Mouse (Mus musculus) frontal cortex, postnatal 25 days (tissue): ENCODE results near the gene Sptssa.
"Not testable (repeated sequence)": the region's sequence is repeated elsewhere in the genome, so short reads cannot be mapped to it uniquely, and the experiment has no call there.

Source experiments
- DNase-seq, 2 experiments: peaks; one replicate each; pipeline ENCODE4 v3.0.0; 2022; ENCODE audit warnings: low spot score in 2 of 2

The Sptssa gene

DNA sequence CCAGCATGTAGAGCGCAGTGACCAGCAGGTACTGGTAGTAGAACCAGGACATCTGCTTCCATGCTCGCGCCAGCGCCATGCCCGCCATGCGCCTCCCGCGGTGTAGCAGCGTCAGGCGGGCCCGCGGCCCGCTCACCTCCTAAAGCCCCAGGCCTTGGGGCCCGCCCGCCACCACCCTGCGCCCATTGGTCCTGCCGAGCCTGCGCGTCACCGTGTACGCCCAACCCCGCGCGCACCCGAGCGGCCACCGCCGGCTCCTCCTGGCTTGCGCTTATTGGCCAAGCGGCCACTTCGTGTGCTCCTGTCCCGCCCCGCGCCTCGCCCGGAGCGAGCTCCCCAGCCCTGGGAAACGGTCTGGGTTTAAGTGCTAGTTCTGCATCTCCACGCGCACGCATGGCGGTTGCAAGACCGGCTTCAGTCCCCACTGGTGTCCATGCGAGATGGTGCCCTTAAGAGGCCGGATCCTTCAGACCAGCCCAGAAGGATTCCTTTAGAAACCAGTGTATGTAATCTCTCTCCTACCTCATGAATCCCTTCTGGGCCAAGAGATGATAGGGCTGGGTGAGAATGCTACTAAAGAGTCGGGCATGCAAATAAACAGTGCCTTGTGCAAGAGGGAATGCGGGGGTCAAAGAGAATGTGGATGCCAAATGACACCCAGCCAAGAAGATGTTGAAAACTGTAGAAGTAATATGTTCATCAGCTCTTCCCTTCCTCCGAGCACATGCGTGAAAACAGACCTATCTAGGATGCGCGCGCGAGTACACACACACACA lies at the start of gene Sptssa:
Sptssa (minus strand) TSS at position 178 of the 776 bp plus-strand sequence.
- DNase-seq, result peak; percentile 85 to 91

DNA sequence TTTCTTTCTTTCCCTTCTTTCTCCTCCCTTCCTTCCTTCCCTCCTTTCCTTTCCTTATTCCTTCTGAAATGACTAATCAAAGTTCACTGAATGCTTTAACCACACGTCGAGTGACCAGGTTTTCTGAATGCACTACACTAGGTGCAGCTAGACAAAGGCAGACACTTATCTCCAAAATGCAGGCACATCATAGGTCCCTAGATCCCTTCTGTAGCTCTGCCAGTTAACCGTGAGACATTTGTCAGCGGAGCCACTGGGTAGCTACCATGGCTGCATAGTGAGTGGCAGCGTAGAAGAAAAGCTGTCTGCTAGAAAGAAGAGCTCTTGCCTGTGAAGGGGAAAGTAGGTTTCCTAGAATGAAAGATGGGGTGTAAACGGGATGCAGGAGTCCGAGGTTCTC lies 43.0 kb upstream of the Sptssa start:
- no peak for DNase-seq

DNA sequence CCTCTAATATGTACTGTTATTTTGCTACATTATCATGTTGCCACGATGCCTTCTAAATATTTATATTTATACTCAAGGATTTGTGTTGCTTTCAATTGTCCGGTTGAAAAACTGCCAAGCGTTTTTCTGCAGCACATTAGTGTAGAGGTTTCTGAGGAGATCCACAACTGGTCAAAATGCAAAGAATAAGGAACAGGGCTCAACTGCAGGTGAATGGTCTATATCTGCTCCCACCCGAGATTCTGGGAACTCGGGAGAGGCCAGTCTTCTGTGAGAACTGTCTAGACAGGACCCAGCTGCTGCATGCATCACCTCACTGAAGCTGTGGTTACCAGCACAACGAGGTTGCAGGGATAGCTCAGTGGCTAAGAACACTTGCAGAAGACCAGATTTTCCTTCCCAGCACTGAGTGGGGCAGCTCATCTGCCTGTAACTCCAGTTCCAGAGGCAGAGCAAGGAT lies 41.4 kb upstream of the Sptssa start:
- no peak for DNase-seq

DNA sequence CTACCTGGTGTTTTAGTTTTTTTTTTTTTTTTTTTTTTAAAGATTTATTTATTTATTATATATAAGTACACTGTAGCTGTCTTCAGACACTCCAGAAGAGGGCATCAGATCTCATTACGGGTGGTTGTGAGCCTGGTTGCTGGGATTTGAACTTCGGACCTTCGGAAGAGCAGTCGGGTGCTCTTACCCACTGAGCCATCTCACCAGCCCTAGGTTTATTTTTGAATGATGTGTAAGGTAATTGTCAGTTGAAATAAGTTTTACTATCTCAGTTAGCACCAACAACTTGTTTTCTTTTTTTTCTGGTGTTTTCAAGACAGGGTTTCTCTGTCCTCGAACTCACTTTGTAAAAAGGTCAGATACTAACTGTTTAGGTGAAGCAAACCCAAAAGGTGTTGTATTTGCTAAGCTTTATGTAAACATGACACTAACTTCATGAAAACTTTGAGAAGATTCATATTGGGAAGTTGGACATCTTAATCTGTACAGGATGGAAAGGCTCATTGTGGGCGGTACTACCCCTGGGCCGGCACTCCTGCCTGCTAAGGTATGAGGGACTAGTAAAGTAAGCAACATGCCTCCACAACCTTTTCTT lies 40.7 kb upstream of the Sptssa start:
- DNase-seq, result no peak

DNA sequence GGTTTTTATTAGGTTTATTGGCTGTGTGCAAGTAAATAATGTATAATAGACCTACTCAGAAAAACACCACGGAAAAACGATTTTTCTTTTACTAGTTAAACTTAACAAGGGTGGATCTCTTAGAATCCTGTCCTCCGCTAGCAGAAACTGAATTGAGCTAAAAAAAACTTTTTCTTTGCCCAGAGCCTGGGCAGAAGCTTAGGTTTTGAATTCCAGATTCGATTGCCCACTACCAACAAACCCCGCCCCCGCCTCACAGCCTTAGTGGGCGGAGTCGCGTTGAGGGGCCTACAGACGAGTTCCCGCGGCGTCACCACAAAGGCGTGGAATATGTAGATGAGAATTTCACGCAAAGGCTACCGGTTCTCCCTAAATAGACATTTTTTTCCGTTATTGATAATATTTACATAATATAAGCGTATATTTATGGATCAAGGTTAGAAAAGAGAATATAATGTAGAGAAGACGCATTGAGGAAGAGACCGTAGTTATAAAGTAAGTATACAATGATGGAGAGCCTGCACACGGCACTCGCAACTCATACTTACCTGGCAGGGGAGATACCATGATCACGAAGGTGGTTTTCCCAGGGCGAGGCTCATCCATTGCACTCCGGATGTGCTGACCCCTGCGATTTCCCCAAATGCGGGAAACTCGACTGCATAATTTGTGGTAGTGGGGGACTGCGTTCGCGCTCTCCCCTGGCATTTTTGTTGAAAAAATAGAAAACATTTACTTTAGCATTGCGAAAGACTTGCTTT lies 40.0 kb upstream of the Sptssa start:
- peak; percentile 84 to 85 for DNase-seq

DNA sequence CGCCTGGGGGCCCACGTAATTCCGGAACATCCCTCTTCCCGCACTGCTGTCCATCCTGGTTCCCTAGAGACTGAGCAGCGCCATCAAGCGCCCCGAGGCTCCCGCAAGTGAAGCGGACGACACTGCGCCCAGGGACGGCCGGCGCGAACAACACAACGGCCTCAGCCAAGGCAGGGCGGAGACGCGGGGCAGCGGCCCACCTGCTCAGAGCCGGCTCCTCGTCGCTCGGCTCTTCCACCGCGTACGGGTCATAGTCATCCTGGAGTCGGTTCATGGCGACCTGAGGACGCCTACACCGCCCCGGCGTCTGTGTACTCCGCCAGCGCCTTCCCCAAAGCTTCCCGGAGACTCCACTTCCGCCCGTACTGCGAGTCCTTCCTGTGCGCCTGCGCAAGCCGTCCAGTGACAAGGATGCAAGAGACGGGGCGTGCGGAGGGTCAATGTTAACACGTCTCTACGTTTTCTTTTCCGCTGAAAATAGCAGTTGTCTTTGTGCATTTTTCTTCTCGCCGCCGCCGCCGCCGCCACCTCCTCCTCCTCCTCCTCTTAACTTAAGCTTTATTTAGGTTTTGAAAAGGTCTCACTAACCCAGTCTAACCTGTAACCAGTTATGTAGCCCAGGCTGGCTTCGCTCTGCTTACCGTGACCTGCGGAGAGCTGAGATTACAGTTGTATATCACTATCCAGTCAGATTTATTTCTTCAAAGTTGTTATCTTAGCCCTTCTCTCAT lies 39.3 kb upstream of the Sptssa start, which contains the start of gene Eapp:
Eapp (minus strand) TSS at position 387 of the 731 bp plus-strand sequence.
- DNase-seq, result peak; percentile 90 to 93

DNA sequence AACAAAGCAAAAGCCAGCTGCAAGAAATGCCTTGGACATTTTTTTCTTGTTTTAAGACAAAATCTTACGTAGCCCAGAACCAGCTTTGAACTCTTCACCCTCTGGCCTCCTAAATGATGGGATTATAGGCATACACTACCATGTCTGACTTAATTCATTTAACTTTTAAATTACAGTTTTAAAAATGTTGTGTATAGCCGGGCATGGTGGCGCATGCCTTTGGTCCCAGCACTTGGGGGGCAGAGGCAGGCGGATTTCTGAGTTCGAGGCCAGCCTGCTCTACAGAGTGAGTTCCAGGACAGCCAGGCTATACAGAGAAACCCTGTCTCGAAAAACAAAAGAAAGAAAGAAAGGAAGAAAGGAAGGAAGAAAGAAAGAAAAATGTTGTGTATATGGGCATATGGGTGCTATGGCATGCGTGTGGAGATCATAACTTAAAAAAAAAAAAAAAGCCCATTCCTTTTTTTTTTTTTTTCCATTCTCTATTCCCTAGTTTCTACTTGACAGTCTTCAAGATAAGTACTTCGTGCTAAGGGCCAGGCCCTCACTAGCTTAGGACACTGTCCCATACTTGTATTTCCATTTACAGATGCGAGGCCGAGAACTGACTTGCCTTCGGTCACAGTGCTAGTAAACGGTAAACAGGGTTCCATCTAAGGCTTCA lies 38.6 kb upstream of the Sptssa start:
- no peak for DNase-seq

DNA sequence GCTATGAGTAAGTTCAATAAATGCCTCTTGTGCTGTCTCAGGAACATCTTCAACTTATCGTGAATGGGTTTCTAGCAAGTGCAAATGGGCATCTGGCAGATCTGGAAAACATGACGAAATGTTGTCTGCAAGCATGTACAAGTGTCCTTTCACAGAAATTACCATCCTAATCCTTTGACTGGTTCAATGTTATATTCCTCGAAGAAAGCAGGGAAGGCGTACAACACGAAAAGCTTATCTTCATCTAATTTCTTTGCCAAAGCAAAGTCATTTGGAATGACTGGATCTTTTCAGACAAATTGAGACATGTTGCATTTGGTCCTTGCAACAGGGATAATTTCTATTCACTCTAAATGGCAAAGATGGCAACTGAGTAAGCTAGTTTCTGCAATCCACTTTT lies 32.7 kb upstream of the Sptssa start:
- no peak for DNase-seq

DNA sequence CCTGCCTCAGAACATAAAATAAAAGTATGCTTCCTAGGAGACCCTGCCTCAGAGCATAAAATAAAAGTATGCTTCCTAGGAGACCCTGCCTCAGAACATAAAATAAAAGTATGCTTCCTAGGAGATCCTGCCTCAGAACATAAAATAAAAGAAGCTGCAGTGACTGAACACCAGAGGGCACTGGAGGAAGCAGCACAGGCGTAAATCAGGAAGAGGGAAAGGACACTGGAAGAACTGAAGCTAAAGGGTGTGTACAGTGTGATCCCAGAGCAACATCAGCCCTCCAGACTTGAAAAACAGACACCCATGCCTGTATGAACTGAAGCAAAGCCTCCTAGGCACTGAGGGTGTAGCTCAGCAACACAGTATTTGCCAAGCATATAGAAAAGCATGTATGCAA lies 26.8 kb upstream of the Sptssa start:
- no peak for DNase-seq

DNA sequence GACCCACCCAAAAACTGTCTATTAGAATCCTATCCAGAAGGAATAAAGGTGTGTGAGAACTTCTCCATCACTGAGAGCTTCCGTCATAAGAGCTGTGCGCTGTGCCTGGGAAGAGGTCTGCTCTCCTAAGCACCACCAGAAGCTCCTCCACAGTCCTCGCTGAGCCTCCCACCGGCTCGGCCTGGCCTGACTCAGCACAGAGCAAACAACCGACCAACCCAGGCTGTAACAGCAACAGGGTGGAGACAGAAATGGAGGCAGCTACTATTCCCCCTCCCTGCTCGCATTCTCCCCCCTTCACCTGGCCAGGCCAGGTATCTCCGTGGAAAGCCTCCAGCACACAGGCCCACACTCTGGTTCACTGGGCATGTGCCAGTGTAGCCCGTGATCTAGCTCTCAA lies 20.3 kb upstream of the Sptssa start:
- no peak for DNase-seq

DNA sequence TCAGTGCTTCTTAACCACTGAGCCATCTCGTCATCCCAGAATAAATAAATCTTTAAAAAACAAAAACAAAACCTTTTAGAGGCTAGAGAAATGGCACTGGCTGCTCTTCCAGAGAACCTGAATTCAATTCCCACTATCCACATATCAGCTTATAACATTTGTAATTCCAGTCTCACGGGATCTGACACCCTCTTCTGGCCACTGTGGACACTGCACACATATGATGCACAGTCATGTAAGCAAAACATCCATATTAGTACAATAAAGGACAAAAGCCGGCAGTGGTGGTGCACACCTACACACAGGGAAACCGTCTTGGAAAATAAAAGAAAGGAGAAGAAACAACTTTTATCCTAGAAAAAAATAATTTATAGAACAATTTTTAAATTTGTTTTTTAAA lies 19.0 kb upstream of the Sptssa start:
- no peak for DNase-seq

DNA sequence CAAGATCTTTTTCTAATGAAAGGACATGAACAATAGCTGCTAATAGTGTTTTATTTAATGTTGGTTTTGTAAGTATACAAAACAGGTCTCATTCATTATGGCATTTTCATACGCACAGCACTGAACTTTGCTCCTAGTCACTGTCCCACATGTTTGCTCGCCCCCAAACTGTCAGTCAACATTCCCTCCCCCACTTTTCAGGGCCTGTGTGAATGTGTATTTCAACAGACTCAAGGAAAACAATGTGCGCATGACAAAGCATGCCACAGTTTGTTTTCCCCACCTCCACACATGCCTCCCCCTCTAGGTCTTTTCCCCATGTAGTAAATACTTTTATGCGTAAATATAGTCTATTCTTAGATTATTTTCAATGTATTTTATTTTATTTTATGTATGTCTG lies 14.9 kb upstream of the Sptssa start:
- DNase-seq, result no peak

DNA sequence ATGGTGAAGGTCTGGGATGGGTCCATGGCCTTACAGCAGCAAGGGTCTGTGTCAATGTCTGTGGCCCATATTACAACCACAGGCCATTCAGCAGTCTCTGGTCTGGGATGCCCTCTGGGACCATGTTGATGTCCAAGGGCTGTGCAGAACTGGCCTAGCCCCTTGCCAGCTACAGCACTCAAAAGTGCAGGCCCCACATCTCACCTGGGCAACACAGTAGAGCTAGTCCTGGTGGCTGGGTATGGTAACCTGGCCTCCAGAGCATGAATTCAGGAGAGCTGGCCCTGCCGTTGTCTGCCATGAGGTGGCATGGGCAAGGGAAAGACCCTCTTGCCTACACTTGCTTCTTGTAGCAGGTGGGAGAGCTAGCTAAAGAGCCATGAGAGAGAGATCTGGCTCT lies 11.8 kb upstream of the Sptssa start:
- DNase-seq, result no peak

DNA sequence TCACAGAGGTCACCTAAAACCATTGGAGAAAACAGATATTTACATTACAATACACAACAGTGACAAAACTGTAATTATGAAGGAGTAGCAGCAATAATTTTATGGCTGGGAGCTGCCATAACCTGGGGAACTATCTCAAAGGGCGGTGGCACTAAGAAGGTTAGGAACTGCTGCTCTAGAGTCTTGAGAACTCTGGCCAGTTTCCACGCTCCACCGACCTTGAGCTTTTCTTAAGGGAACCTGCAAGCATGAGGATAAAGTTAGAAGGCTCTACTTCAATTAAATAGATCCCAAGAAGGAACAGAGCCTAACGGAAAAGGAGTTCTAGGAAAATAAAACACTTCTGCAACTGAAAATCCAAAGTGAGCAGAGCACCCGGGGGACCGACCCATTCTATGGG lies 9.2 kb upstream of the Sptssa start:
- no peak for DNase-seq

DNA sequence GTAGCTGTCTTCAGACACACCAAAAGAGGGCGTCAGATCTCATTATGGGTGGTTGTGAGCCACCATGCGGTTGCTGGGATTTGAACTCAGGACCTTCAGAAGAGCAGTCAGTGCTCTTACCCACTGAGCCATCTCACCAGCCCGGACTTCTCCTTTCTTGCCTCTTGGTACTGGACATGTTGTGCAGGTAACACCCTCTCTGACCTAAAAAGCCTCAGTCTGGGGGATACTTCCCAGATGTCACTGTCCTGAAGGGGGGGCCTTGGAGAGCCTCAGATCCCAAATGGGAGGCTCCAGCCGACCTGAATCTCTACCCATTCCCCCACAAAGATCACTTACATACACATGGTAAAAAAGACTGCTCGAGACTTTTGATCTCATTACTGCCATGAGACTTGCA lies 5.1 kb upstream of the Sptssa start:
- DNase-seq, result not testable (repeated sequence)

DNA sequence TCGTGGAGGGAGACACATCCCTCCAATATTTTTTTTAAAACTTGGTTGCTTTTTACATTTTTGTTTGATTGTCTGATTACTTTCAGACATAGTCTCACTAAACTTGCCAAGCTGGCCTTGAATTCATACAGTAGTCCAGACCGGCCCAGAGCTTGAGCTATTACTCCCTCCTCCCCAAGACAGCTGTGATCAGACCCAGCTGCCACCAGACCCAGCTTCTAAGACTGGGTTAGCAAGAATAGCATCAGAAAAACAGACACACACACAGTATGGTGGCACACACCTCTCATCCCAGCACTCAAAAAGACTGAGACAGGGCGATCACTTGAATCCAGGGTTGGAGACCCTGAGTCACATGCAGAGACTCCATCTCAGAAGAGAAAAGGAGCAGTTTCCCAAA lies 3.5 kb upstream of the Sptssa start:
- no peak for DNase-seq

DNA sequence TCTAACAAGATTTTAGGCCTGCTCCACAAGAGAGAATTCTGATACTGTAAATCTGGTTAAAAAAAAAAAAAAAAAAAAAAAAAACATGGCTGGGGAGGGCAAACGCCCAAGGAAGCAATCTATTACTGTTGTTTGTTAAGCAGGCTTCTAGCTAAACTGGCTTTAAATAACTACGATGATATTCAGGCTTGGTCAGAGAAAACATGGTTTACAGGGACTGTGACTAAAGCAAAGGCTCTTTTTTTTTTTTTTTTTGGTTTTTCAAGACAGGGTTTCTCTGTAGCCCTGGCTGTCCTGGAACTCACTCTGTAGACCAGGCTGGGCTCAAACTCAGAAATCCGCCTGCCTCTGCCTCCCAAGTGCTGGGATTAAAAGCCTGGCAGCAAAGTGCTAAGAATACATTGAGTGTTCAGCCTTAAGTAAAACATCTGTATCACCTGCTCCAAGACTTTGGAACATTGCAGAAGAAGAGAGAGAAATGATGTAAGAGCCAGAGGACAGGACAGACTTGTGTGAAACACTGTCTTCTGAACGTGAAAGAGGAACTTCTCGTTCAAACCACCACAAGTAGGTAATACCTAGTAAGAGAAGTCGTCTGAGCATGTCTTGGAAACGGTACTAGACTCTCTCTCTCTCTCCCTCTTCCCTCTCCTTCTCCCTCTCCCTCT lies 2.2 kb upstream of the Sptssa start:
- no peak for DNase-seq

DNA sequence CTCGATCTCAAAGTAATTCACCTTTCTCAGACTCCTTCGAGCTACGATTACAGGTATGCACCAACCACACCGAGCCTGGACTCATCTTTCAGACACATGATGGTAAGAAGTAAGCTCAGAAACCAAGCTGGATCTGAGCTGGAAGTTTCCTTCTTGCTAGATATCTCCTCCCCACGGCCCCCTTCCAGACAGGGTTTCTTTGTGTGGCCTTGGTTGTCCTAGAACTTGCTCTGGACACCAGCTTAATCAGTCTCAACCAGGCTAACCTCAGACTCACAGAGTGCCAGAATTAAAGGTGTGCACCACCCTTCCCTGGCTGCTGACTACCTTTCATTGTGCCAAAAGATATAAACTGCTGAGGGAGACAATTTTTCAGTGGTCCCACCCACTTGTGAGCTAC lies 1.6 kb upstream of the Sptssa start:
- no peak for DNase-seq

DNA sequence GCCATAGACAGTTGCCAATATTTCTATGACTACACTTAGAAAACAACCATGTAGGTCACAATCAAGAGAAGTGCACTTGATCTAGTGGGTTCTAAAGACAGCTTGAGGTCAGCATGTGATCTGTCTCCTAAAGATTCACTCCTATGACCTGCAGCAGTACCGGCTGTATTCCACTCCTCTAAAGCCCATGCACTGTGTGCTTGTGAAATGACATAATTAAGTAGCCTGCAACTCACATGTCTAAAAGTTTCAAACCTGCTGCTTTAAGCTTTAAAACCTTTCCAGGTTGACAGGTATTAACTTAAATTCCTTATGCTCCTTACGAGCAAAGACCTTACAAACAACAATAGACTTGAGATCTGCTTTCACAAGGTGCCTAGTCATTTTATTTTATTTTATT lies 853 bp upstream of the Sptssa start:
- no peak for DNase-seq

DNA sequence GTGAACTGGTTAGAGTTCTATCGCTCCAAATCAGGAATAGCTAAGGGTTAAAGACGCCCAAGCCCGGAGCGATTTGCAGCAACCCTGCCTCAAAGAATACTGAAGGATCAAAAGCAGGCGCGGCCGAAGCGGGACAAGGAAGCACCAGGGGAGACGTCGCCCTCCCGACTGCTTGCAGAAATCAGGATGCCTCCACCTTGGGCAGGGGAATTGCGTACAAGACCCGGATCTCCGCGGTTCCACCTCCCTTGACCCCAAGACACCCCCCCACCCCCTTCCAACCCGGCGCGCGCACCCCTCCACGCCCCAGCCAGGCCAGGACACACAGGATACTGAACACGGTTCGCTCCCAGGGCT lies 356 bp downstream of the Sptssa start:
- DNase-seq, result peak; percentile 19 to 26
